In genomic region chr3:54676818-54677217, GRCm38 (mm10) we compare ENCODE assay signal across 30 mouse cellular contexts. TPM values are rescaled to one million over a fixed set of nuclear protein-coding genes. Genes with fewer than 3 reads are reported as not detected.
DNase-seq lines count a peak whose midpoint lies in the region; ATAC-seq and TF ChIP-seq lines count a peak whose summit lies in the region.
"Had no signal": no experiment of that assay in that cellular context is flagged by ENCODE, and none has a peak within 500 bp of the region (broad histone marks: within the 10 kb centered on the region; RNA-seq: fewer than 3 reads in every experiment).

No protein-coding gene starts in this region.

- no peak for TF ChIP-seq EP300 in heart, adult 2 months (IDR thresholded peaks at IDR 0.05; ENCODE audit: insufficient read depth, low read depth, low read length)

- no peak for TF ChIP-seq CTCF in heart, adult 2 months (IDR thresholded peaks at IDR 0.05)

- H3K9me3 ChIP-seq in forebrain, embryonic 15.5 days = no peaks in the 10 kb centered on the region
- no peaks in the 10 kb centered on the region for H3K9me3 ChIP-seq in forebrain, embryonic 16.5 days (ENCODE audit: control insufficient read depth, low read length)
- H3K9me3 ChIP-seq in heart, embryonic 10.5 days = no peaks in the 10 kb centered on the region
- no peaks in the 10 kb centered on the region for H3K9me3 ChIP-seq in limb, embryonic 15.5 days
- no peaks in the 10 kb centered on the region for H3K9me3 ChIP-seq in limb, embryonic 10.5 days (replicated peaks)
- H3K9me3 ChIP-seq: embryonic facial prominence, embryonic 12.5 days; forebrain, embryonic 13.5 days; G1E; heart, embryonic 13.5 days; hindbrain, embryonic 12.5 days; hindbrain, embryonic 15.5 days had no signal

- no peak overlapping the region for H3K4me2 ChIP-seq in forebrain, embryonic 15.5 days (replicated peaks)
- H3K4me2 ChIP-seq in forebrain, embryonic 16.5 days (ENCODE audit: low read length) = no peak overlapping the region
- H3K4me2 ChIP-seq in limb, embryonic 15.5 days = no peak overlapping the region
- H3K4me2 ChIP-seq: embryonic facial prominence, embryonic 12.5 days; forebrain, embryonic 13.5 days; heart, embryonic 13.5 days; hindbrain, embryonic 12.5 days; hindbrain, embryonic 15.5 days had no signal

- WGBS in forebrain, embryonic 15.5 days = 75% methylated on average over 2 of the region's 2 CpGs
- WGBS in forebrain, embryonic 16.5 days = 69% methylated on average over 2 of the region's 2 CpGs
- WGBS in heart, embryonic 10.5 days = 78% methylated on average over 2 of the region's 2 CpGs
- WGBS in heart, adult 2 months = 75% methylated on average over 2 of the region's 2 CpGs
- WGBS in limb, embryonic 15.5 days = 71% methylated on average over 2 of the region's 2 CpGs
- WGBS in limb, embryonic 10.5 days = 81% methylated on average over 2 of the region's 2 CpGs

- H3K27ac ChIP-seq in forebrain, embryonic 15.5 days (replicated peaks) = 0 out of 2 replicates have a peak overlapping the region, but pooled peaks have one; percentile 2
- no peak overlapping the region for H3K27ac ChIP-seq in forebrain, embryonic 16.5 days (ENCODE audit: low read length)
- H3K27ac ChIP-seq in heart, embryonic 10.5 days = no peak overlapping the region
- no peak overlapping the region for H3K27ac ChIP-seq in heart, adult 2 months
- H3K27ac ChIP-seq in limb, embryonic 15.5 days = peak overlapping the region; percentile 61; the same call in 1 of the 2 replicates
- H3K27ac ChIP-seq in limb, embryonic 10.5 days = no peak overlapping the region
- H3K27ac ChIP-seq: embryonic facial prominence, embryonic 12.5 days; forebrain, embryonic 13.5 days; heart, embryonic 13.5 days; hindbrain, embryonic 12.5 days; hindbrain, embryonic 15.5 days had no signal

- no peak overlapping the region for H3K9ac ChIP-seq in forebrain, embryonic 15.5 days (replicated peaks)
- no peak overlapping the region for H3K9ac ChIP-seq in forebrain, embryonic 16.5 days (replicated peaks; ENCODE audit: low read depth, low read length)
- H3K9ac ChIP-seq in heart, adult 2 months (ENCODE audit: low read depth, low read length) = no peak overlapping the region
- no peak overlapping the region for H3K9ac ChIP-seq in limb, embryonic 15.5 days
- H3K9ac ChIP-seq: embryonic facial prominence, embryonic 12.5 days; forebrain, embryonic 13.5 days; heart, embryonic 13.5 days; hindbrain, embryonic 12.5 days; hindbrain, embryonic 15.5 days had no signal

- H3K4me3 ChIP-seq in forebrain, embryonic 15.5 days = no peak overlapping the region
- H3K4me3 ChIP-seq in forebrain, embryonic 16.5 days (replicated peaks; ENCODE audit: low read length) = no peak overlapping the region
- no peak overlapping the region for H3K4me3 ChIP-seq in heart, embryonic 10.5 days
- H3K4me3 ChIP-seq in heart, adult 2 months = no peak overlapping the region
- no peak overlapping the region for H3K4me3 ChIP-seq in limb, embryonic 15.5 days
- H3K4me3 ChIP-seq in limb, embryonic 10.5 days = no peak overlapping the region
- H3K4me3 ChIP-seq: embryonic facial prominence, embryonic 12.5 days; erythroblast, embryonic 14.5 days; forebrain, embryonic 13.5 days; heart, embryonic 13.5 days; hindbrain, embryonic 12.5 days; hindbrain, embryonic 15.5 days had no signal

- DNase-seq in heart, embryonic 10.5 days (ENCODE audit: low spot score) = peak; percentile 57
- DNase-seq in heart, adult 2 months = no peak
- no peak for DNase-seq in limb, embryonic 10.5 days (ENCODE audit: low spot score)
- DNase-seq: adrenal gland, postnatal 10 days; adrenal gland, postnatal 36 days; B cell, adult 2 months; cerebellum, adult 18-20 months; cerebellum, adult 9-10 months; cerebellum, postnatal 14 days; gastrocnemius, postnatal 10 days; gastrocnemius, postnatal 36 days; heart, postnatal 14 days had no signal

- no peak for ATAC-seq in forebrain, embryonic 15.5 days (replicated peaks)
- no peak; the same call in 1 of the 2 replicates for ATAC-seq in forebrain, embryonic 16.5 days
- no peak for ATAC-seq in limb, embryonic 15.5 days (ENCODE audit: insufficient number of reproducible peaks, low FRiP score, low TSS enrichment, low read depth)
- ATAC-seq: forebrain, embryonic 13.5 days; intestine, embryonic 16.5 days; Patski had no signal

- no peaks in the 10 kb centered on the region for H3K27me3 ChIP-seq in forebrain, embryonic 15.5 days
- H3K27me3 ChIP-seq in forebrain, embryonic 16.5 days (replicated peaks; ENCODE audit: control insufficient read depth, insufficient read depth, low read length) = no peaks in the 10 kb centered on the region
- no peaks in the 10 kb centered on the region for H3K27me3 ChIP-seq in heart, embryonic 10.5 days (ENCODE audit: insufficient read depth, poor library complexity, severe bottlenecking)
- no peaks in the 10 kb centered on the region for H3K27me3 ChIP-seq in heart, adult 2 months (ENCODE audit: control insufficient read depth, insufficient read depth, low read length)
- no peaks in the 10 kb centered on the region for H3K27me3 ChIP-seq in limb, embryonic 15.5 days
- no peaks in the 10 kb centered on the region for H3K27me3 ChIP-seq in limb, embryonic 10.5 days (ENCODE audit: low read depth, poor library complexity, severe bottlenecking)
- H3K27me3 ChIP-seq: CH12.LX; embryonic facial prominence, embryonic 12.5 days; forebrain, embryonic 13.5 days; heart, embryonic 13.5 days; hindbrain, embryonic 12.5 days; hindbrain, embryonic 15.5 days had no signal

- intact Hi-C loops in heart, adult 2 months (cut with DNase I) = no loop called here

- no peaks in the 10 kb centered on the region for H3K36me3 ChIP-seq in forebrain, embryonic 15.5 days
- H3K36me3 ChIP-seq in forebrain, embryonic 16.5 days (ENCODE audit: control insufficient read depth, insufficient read depth) = no peaks in the 10 kb centered on the region
- H3K36me3 ChIP-seq in heart, embryonic 10.5 days = no peaks in the 10 kb centered on the region
- H3K36me3 ChIP-seq in heart, adult 2 months (ENCODE audit: control insufficient read depth, insufficient read depth, low read length) = no peaks in the 10 kb centered on the region
- no peaks in the 10 kb centered on the region for H3K36me3 ChIP-seq in limb, embryonic 15.5 days
- H3K36me3 ChIP-seq in limb, embryonic 10.5 days = no peaks in the 10 kb centered on the region
- H3K36me3 ChIP-seq: embryonic facial prominence, embryonic 12.5 days; G1E; heart, embryonic 13.5 days; hindbrain, embryonic 12.5 days; hindbrain, embryonic 15.5 days had no signal

- peaks cover 3% of the 10 kb centered on the region; the same call in 1 of the 2 replicates for H3K4me1 ChIP-seq in forebrain, embryonic 15.5 days
- no peaks in the 10 kb centered on the region; the same call in 1 of the 2 replicates for H3K4me1 ChIP-seq in forebrain, embryonic 16.5 days (replicated peaks; ENCODE audit: control insufficient read depth, insufficient read depth, low read length)
- H3K4me1 ChIP-seq in heart, embryonic 10.5 days = peaks cover 5% of the 10 kb centered on the region; the same call in 1 of the 2 replicates
- no peaks in the 10 kb centered on the region; the same call in 1 of the 2 replicates for H3K4me1 ChIP-seq in heart, adult 2 months (ENCODE audit: control insufficient read depth, insufficient read depth, low read length)
- H3K4me1 ChIP-seq in limb, embryonic 15.5 days = peaks cover 9% of the 10 kb centered on the region; the same call in 1 of the 2 replicates
- peaks cover 8% of the 10 kb centered on the region; the same call in 1 of the 2 replicates for H3K4me1 ChIP-seq in limb, embryonic 10.5 days
- H3K4me1 ChIP-seq: heart, embryonic 13.5 days; hindbrain, embryonic 12.5 days; hindbrain, embryonic 15.5 days had no signal

- H3K79me2 ChIP-seq in heart, adult 2 months (replicated peaks; ENCODE audit: control insufficient read depth, insufficient read depth, low read length) = no peaks in the 10 kb centered on the region

- no peak for TF ChIP-seq POLR2A in heart, adult 2 months (IDR thresholded peaks at IDR 0.05; ENCODE audit: insufficient read depth, low read depth, low read length)

RNA-seq across cellular contexts. Expression of gene Supt20, which starts 15.8 kb away (rescaled TPM):
- polyA plus RNA-seq in forebrain, embryonic 15.5 days (2015; fragmentation: Nextera tagmentation; extraction: Ambion mirVana) = 102 and 105 TPM in 2 replicates
- polyA plus RNA-seq in forebrain, embryonic 16.5 days (2015; fragmentation: Nextera tagmentation; extraction: Ambion mirVana) = 102 and 112 TPM in 2 replicates
- polyA plus RNA-seq in heart, embryonic 10.5 days (2016; fragmentation: Nextera tagmentation; extraction: Ambion mirVana) = 77.3 and 91.8 TPM in 2 replicates
- total RNA-seq in heart, adult 2 months (2021) = 10 to 100 TPM; 18.0 to 19.8 TPM
- polyA plus RNA-seq in heart, adult 2 months (2012; rRNA removed) = 22.7 and 26.4 TPM in 2 replicates
- 97.7 and 98.5 TPM in 2 replicates for polyA plus RNA-seq in limb, embryonic 15.5 days (2015; fragmentation: Nextera tagmentation; extraction: Ambion mirVana)
- polyA plus RNA-seq in limb, embryonic 10.5 days (2016; fragmentation: Nextera tagmentation; extraction: Ambion mirVana) = 94.4 and 106 TPM in 2 replicates

RNA-seq across cellular contexts. Expression of gene Gm21958, which starts 37.3 kb away (rescaled TPM):
- 0.51 and 0.56 TPM in 2 replicates for polyA plus RNA-seq in forebrain, embryonic 15.5 days (2015; fragmentation: Nextera tagmentation; extraction: Ambion mirVana)
- not detected in 2 replicates for polyA plus RNA-seq in forebrain, embryonic 16.5 days (2015; fragmentation: Nextera tagmentation; extraction: Ambion mirVana)
- polyA plus RNA-seq in heart, embryonic 10.5 days (2016; fragmentation: Nextera tagmentation; extraction: Ambion mirVana) = 0.63 TPM in 1 of 2 replicates, not detected in the other
- not detected for total RNA-seq in heart, adult 2 months (2021)
- not detected in 2 replicates for polyA plus RNA-seq in heart, adult 2 months (2012; rRNA removed)
- polyA plus RNA-seq in limb, embryonic 15.5 days (2015; fragmentation: Nextera tagmentation; extraction: Ambion mirVana) = 0.81 TPM in 1 of 2 replicates, not detected in the other
- 1.1 and 1.5 TPM in 2 replicates for polyA plus RNA-seq in limb, embryonic 10.5 days (2016; fragmentation: Nextera tagmentation; extraction: Ambion mirVana)
- total RNA-seq: adrenal gland, adult 18-20 months; adrenal gland, postnatal 10 days; adrenal gland, postnatal 36 days; CH12.LX; G1E; gastrocnemius, adult 18-20 months; gastrocnemius, postnatal 10 days; gastrocnemius, postnatal 36 days; granulocyte monocyte progenitor cell, adult 5-6 weeks; heart, postnatal 14 days; hematopoietic stem cell, adult 5-6 weeks had no signal
- polyA plus RNA-seq: erythroblast, embryonic 14.5 days; forebrain, embryonic 13.5 days; G1E; heart, embryonic 16.5 days; intestine, embryonic 16.5 days had no signal

RNA-seq across cellular contexts. Expression of gene Exosc8, which starts 58.4 kb away (rescaled TPM):
- 91.2 and 93.1 TPM in 2 replicates for polyA plus RNA-seq in forebrain, embryonic 15.5 days (2015; fragmentation: Nextera tagmentation; extraction: Ambion mirVana)
- polyA plus RNA-seq in forebrain, embryonic 16.5 days (2015; fragmentation: Nextera tagmentation; extraction: Ambion mirVana) = 83.0 and 94.4 TPM in 2 replicates
- polyA plus RNA-seq in heart, embryonic 10.5 days (2016; fragmentation: Nextera tagmentation; extraction: Ambion mirVana) = 120 and 156 TPM in 2 replicates
- total RNA-seq in heart, adult 2 months (2021) = 10 to 100 TPM; 19.0 to 19.7 TPM
- polyA plus RNA-seq in heart, adult 2 months (2012; rRNA removed) = 10.7 and 19.9 TPM in 2 replicates
- polyA plus RNA-seq in limb, embryonic 15.5 days (2015; fragmentation: Nextera tagmentation; extraction: Ambion mirVana) = 101 and 104 TPM in 2 replicates
- polyA plus RNA-seq in limb, embryonic 10.5 days (2016; fragmentation: Nextera tagmentation; extraction: Ambion mirVana) = 183 and 200 TPM in 2 replicates

RNA-seq across cellular contexts. Expression of gene Alg5, which starts 58.5 kb away (rescaled TPM):
- 51.1 and 51.6 TPM in 2 replicates for polyA plus RNA-seq in forebrain, embryonic 15.5 days (2015; fragmentation: Nextera tagmentation; extraction: Ambion mirVana)
- polyA plus RNA-seq in forebrain, embryonic 16.5 days (2015; fragmentation: Nextera tagmentation; extraction: Ambion mirVana) = 52.7 and 54.7 TPM in 2 replicates
- polyA plus RNA-seq in heart, embryonic 10.5 days (2016; fragmentation: Nextera tagmentation; extraction: Ambion mirVana) = 39.5 and 49.1 TPM in 2 replicates
- 10 to 100 TPM in 1 of 2 experiments, 1 to 10 TPM in 1; 8.9 to 10.5 TPM for total RNA-seq in heart, adult 2 months (2021)
- 6.9 and 10.4 TPM in 2 replicates for polyA plus RNA-seq in heart, adult 2 months (2012; rRNA removed)
- 61.9 and 71.0 TPM in 2 replicates for polyA plus RNA-seq in limb, embryonic 15.5 days (2015; fragmentation: Nextera tagmentation; extraction: Ambion mirVana)
- 39.8 and 42.0 TPM in 2 replicates for polyA plus RNA-seq in limb, embryonic 10.5 days (2016; fragmentation: Nextera tagmentation; extraction: Ambion mirVana)
- polyA plus RNA-seq: erythroblast, embryonic 14.5 days had no signal

Comparison
In these comparisons a context has a peak if more than half of its experiments do, and no peak if none do; other contexts are left out.
1. H3K27ac ChIP-seq: peak in forebrain, embryonic 15.5 days (single experiment) and limb, embryonic 15.5 days (single experiment); none in forebrain, embryonic 16.5 days (single experiment), heart, embryonic 10.5 days (single experiment), heart, adult 2 months (single experiment) and limb, embryonic 10.5 days (single experiment).